Mouse (Mus musculus): Measurements from ENCODE around the gene Chrm5. TPM values are rescaled to one million over a fixed set of nuclear protein-coding genes. Genes with fewer than 3 reads are reported as not detected.
"Not testable (repeated sequence)": the region's sequence is repeated elsewhere in the genome, so short reads cannot be mapped to it uniquely, and the experiment has no call there.

The Chrm5 gene
- polyA plus RNA-seq, 1 experiment from 2014 or later = 0.08 TPM

DNA sequence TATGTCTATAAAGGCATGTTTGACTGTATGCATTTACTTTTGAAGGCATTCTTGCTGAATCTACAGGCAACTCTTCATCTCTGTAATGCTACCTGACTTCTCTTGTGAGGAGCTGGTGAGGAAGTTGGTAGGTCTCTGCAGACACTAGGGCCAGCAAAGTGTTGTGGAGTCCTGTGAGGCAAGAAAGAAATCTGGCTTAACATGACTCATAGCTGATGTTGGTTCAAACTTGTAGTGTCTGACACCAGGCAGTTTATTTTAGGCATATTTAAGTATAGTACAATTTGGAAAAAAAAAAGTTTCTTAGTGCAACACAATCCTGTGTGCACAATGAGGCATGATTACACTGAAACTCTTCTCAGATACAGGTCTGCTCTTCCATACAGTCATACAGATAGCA, 11.0 kb downstream of the Chrm5 start:
- H3K4me2 ChIP-seq (ENCODE audit: low read depth, low read length) = no peak overlapping the region
- no peaks in the 10 kb centered on the region for H3K9me3 ChIP-seq (replicated peaks; ENCODE audit: control insufficient read depth, low read length)
- ATAC-seq (ENCODE audit: insufficient read depth, low FRiP score) = no peak
- no peaks in the 10 kb centered on the region for H3K4me1 ChIP-seq (ENCODE audit: control insufficient read depth, insufficient read depth, low read length)
- no peak overlapping the region for H3K9ac ChIP-seq (ENCODE audit: low read length)
- no peak overlapping the region for H3K4me3 ChIP-seq (replicated peaks; ENCODE audit: low read length)
- peaks cover 17% of the 10 kb centered on the region for H3K36me3 ChIP-seq (ENCODE audit: control insufficient read depth, insufficient read depth, low read length)
- no peaks in the 10 kb centered on the region for H3K27me3 ChIP-seq (ENCODE audit: control insufficient read depth, insufficient read depth, low read length)
- no peak overlapping the region for H3K27ac ChIP-seq (ENCODE audit: low read length)

DNA sequence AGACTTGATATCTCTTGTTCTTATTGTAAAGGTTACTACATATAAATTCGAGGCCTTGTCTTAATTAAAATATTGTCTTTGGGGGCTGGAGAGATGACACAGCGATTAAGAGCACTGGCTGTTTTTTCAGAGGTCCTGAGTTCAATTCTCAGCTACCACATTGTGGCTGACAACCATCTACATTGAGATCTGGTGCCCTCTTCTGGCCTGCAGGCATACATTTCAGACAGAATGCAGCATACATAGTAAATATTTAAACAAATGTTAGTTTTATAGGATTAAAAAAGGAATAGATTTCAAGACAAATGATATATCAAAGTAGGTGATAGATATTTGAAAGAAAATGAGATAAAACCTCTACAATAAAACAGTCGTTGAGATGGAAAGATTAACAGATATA, 20.0 kb downstream of the Chrm5 start:
- peaks cover 2% of the 10 kb centered on the region; the same call in 1 of the 2 replicates for H3K4me1 ChIP-seq (ENCODE audit: control insufficient read depth, insufficient read depth, low read length)
- H3K4me2 ChIP-seq (ENCODE audit: low read depth, low read length) = no peak overlapping the region
- no peaks in the 10 kb centered on the region for H3K27me3 ChIP-seq (ENCODE audit: control insufficient read depth, insufficient read depth, low read length)
- H3K27ac ChIP-seq (ENCODE audit: low read length) = no peak overlapping the region
- no peak overlapping the region for H3K9ac ChIP-seq (ENCODE audit: low read length)
- no peak overlapping the region for H3K4me3 ChIP-seq (replicated peaks; ENCODE audit: low read length)
- no peak for ATAC-seq (ENCODE audit: insufficient read depth, low FRiP score)
- no peaks in the 10 kb centered on the region for H3K9me3 ChIP-seq (replicated peaks; ENCODE audit: control insufficient read depth, low read length)
- WGBS = 91% methylated on average over 3 of the region's 3 CpGs
- 0 out of 2 replicates have a peak, but pooled peaks cover 8% of the 10 kb centered on the region for H3K36me3 ChIP-seq (ENCODE audit: control insufficient read depth, insufficient read depth, low read length)

DNA sequence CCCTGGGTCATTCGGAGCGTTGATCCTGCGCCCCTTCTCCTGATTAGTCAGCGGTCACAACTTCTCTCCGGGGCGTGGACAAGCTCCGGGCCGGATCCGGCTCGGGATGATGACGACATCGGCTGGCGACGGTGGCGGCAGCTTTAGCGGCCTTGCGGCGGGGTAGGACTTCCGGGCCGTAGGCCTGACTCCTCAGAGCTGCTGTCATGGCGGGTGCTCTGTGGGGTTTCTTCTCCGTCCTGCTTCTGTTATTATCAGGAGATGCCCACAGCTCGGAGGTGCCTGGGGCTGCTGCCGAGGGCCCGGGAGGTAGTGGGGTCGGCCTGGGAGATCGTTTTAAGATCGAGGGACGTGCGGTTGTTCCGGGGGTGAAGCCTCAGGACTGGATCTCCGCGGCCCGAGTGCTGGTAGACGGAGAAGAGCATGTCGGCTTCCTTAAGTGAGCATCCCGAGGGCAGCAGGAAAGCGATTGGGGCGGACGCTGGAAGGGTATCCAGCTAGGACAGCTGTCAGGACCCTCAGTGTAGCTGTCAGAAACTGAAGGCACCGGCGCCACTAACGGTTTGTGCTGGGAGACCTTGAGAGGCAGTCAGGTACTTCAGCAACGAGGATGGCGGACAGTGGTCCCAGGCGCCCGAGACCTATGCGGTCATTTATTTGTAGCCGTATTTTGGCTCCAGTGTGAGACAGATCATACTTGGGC, 25.6 kb downstream of the Chrm5 start, which contains the start of gene Emc7:
TSS of gene Emc7 (plus strand) at position 136 of the 703 bp plus-strand sequence.
- Histone ChIP-seq H3K4me1 (ENCODE audit: control insufficient read depth, insufficient read depth, low read length) (peaks cover 2% of the 10 kb centered on the region; the same call in 1 of the 2 replicates), H3K9me3 (replicated peaks; ENCODE audit: control insufficient read depth, low read length) (no peaks in the 10 kb centered on the region), H3K4me2 (ENCODE audit: low read depth, low read length) (peak within 1 kb of the TSS; percentile 96), H3K9ac (ENCODE audit: low read length) (peak within 1 kb of the TSS; percentile 84), H3K27me3 (ENCODE audit: control insufficient read depth, insufficient read depth, low read length) (no peaks in the 10 kb centered on the region), H3K36me3 (ENCODE audit: control insufficient read depth, insufficient read depth, low read length) (no peaks in the 10 kb centered on the region), H3K4me3 (replicated peaks; ENCODE audit: low read length) (peak within 1 kb of the TSS; percentile 95), H3K27ac (ENCODE audit: low read length) (peak within 1 kb of the TSS; percentile 69; the same call in 1 of the 2 replicates)
- WGBS = under 1% methylated on average over 49 of the region's 49 CpGs
- ATAC-seq (ENCODE audit: insufficient read depth, low FRiP score) = peak; percentile 97

DNA sequence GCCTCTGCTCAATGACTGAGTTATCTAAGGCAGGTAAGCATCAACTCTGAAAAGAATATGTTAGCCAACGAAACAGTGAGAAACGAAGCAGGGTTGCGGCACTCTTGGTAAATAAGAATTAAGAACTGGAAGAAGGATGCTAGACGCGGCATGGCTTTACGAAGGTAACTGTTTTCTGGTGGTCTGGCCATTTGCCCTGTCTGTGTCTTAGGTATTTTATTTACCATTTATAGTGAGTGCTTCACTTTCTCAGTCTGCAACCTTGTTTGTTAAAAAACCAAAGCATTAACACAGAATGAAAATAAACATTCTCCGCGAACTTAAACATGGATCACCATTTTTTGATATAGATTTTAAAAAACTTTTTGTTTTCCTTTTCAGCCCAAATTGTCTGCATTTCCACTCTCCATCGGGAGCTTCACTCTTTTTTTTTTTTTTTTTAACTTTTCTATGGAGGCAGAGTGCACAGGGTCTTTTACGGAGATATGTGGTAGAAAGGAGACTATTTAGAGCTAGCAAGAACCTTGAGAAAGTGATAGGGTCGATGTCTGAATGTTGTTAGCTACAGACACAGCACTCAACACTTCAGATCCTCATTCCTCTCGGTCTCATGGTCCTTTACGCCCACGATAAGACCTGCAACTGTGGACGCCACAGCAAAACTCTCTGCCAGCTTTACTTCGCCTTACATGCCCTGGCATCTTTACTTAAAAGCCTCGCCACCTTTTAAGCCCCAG, 26.3 kb downstream of the Chrm5 start:
- Histone ChIP-seq H3K9me3 (replicated peaks; ENCODE audit: control insufficient read depth, low read length) (no peaks in the 10 kb centered on the region), H3K36me3 (ENCODE audit: control insufficient read depth, insufficient read depth, low read length) (no peaks in the 10 kb centered on the region), H3K27ac (ENCODE audit: low read length) (peak overlapping the region; percentile 53; the same call in 1 of the 2 replicates), H3K4me2 (ENCODE audit: low read depth, low read length) (peak overlapping the region; percentile 76), H3K9ac (ENCODE audit: low read length) (peak overlapping the region; percentile 84), H3K27me3 (ENCODE audit: control insufficient read depth, insufficient read depth, low read length) (no peaks in the 10 kb centered on the region), H3K4me3 (replicated peaks; ENCODE audit: low read length) (peak overlapping the region; percentile 95), H3K4me1 (ENCODE audit: control insufficient read depth, insufficient read depth, low read length) (peaks cover 2% of the 10 kb centered on the region; the same call in 1 of the 2 replicates)
- 25% methylated on average over 17 of the region's 17 CpGs for whole genome bisulfite sequencing
- peak; percentile 73; the same call in 1 of the 2 replicates for ATAC-seq (ENCODE audit: insufficient read depth, low FRiP score)

DNA sequence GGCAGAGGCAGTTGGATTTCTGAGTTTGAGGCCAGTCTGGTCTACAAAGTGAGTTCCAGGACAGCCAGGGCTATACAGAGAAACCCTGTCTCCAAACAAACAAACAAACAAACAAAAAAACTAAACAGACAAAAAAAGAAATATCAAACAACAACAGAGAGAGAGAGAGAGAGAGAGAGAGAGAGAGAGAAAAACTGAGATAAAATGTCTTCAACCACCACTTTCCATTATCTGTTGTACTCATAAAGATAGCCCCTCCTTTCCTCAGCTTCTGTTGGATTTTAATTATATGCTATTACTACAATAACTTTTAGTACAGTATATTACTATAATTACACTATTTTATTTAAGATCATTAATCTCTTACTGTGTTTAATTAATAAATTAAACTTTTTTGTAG, 28.1 kb downstream of the Chrm5 start:
- not testable (repeated sequence) for H3K27ac ChIP-seq (ENCODE audit: low read length); H3K9me3 ChIP-seq (replicated peaks; ENCODE audit: control insufficient read depth, low read length); H3K27me3 ChIP-seq (ENCODE audit: control insufficient read depth, insufficient read depth, low read length); H3K9ac ChIP-seq (ENCODE audit: low read length); H3K4me1 ChIP-seq (ENCODE audit: control insufficient read depth, insufficient read depth, low read length); H3K4me3 ChIP-seq (replicated peaks; ENCODE audit: low read length); H3K4me2 ChIP-seq (ENCODE audit: low read depth, low read length); ATAC-seq (ENCODE audit: insufficient read depth, low FRiP score); H3K36me3 ChIP-seq (ENCODE audit: control insufficient read depth, insufficient read depth, low read length)

DNA sequence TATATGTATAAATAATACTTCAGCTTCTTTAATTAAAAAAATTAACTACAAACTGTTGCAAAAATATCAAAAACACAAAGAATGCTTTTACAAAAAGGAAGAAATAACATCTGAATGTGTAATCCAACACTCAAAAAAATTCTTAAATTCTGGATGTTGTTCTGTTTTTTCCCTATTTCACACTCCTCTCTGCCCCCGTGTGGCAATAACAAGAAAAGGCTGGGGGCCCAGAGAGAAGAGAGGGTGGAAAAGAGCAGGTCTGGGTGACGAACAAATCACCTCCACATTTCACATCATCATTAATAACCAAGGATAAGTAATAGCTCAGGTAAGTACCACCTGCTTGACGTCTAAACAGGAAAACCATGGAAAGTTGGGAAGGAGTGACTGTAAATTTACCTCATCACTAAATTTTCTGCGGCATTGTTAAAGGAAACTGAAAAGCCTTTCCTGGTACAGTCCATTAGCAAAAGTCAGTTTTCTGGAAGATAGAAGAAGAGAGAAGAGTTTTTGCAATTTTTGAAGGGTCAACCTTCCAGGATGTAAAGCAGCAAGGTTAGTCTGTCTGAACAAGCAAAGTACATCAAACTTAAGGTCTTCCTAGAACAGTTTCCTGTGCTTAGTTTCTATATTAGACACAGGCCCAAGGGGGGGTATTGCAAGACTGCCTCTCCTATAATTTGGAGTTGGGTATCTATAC, 30.8 kb downstream of the Chrm5 start:
- ATAC-seq (ENCODE audit: insufficient read depth, low FRiP score) = no peak
- Histone ChIP-seq H3K9me3 (replicated peaks; ENCODE audit: control insufficient read depth, low read length) (no peaks in the 10 kb centered on the region), H3K27me3 (ENCODE audit: control insufficient read depth, insufficient read depth, low read length) (no peaks in the 10 kb centered on the region)

DNA sequence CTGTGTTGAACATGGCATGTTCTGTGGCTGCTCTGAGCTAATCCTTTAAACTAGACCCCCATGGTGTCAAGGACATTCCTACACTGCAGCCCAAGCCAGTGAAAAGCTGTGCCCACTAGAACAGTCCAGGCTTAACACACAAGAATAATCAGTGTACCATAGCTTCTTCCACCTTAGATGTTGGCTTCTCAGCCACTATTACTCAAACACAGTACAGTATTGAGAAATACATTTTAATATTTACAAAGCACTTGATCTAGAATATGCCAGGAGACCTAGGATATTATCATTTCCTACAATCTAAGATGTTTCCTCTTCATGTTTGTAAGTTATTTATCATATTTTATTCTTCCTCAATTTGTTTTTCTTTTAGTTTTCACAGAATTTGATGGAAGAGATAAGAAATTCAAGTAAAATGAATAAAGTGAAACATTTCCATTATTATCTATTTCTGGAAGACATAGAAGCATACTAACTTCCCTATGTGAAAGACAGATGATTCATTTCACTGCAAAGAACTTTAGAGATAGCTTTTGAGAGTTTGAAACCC, 32.0 kb downstream of the Chrm5 start:
- no peak overlapping the region for H3K4me3 ChIP-seq (replicated peaks; ENCODE audit: low read length)
- H3K36me3 ChIP-seq (ENCODE audit: control insufficient read depth, insufficient read depth, low read length) = no peaks in the 10 kb centered on the region
- H3K9me3 ChIP-seq (replicated peaks; ENCODE audit: control insufficient read depth, low read length) = no peaks in the 10 kb centered on the region
- H3K27me3 ChIP-seq (ENCODE audit: control insufficient read depth, insufficient read depth, low read length) = no peaks in the 10 kb centered on the region
- no peak overlapping the region for H3K27ac ChIP-seq (ENCODE audit: low read length)
- no peak overlapping the region for H3K4me2 ChIP-seq (ENCODE audit: low read depth, low read length)
- no peaks in the 10 kb centered on the region for H3K4me1 ChIP-seq (ENCODE audit: control insufficient read depth, insufficient read depth, low read length)
- no peak for ATAC-seq (ENCODE audit: insufficient read depth, low FRiP score)
- no peak overlapping the region for H3K9ac ChIP-seq (ENCODE audit: low read length)

More for the DNA sequence above, 30.8 kb downstream of the Chrm5 start:
- H3K36me3 ChIP-seq (ENCODE audit: control insufficient read depth, insufficient read depth, low read length) = no peaks in the 10 kb centered on the region
- no peak overlapping the region for H3K4me3 ChIP-seq (replicated peaks; ENCODE audit: low read length)
- 33% methylated on average over 4 of the region's 4 CpGs for WGBS
- H3K4me1 ChIP-seq (ENCODE audit: control insufficient read depth, insufficient read depth, low read length) = no peaks in the 10 kb centered on the region
- no peak overlapping the region for H3K27ac ChIP-seq (ENCODE audit: low read length)
- H3K4me2 ChIP-seq (ENCODE audit: low read depth, low read length) = no peak overlapping the region
- no peak overlapping the region for H3K9ac ChIP-seq (ENCODE audit: low read length)

DNA sequence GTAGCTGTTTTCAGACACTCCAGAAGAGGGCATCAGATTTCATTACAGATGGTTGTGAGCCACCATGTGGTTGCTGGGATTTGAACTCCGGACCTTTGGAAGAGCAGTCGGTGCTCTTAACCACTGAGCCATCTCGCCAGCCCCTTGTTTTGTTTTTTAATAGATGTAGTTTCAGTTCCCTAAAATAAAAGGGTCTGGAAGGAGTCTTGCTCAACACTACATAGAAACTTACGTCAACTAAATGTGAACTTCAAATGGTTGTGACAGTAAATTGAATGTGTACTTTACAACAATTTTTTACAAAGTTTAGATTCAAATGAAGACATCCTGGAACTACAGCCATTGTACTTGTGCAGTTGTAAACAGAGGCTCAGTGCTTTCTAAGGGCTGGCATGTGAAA, 32.5 kb downstream of the Chrm5 start:
- 71% methylated on average over 4 of the region's 4 CpGs for WGBS
- not testable (repeated sequence) for H3K36me3 ChIP-seq (ENCODE audit: control insufficient read depth, insufficient read depth, low read length); H3K27ac ChIP-seq (ENCODE audit: low read length); H3K9ac ChIP-seq (ENCODE audit: low read length); H3K4me2 ChIP-seq (ENCODE audit: low read depth, low read length); H3K9me3 ChIP-seq (replicated peaks; ENCODE audit: control insufficient read depth, low read length); H3K27me3 ChIP-seq (ENCODE audit: control insufficient read depth, insufficient read depth, low read length); H3K4me1 ChIP-seq (ENCODE audit: control insufficient read depth, insufficient read depth, low read length); H3K4me3 ChIP-seq (replicated peaks; ENCODE audit: low read length); ATAC-seq (ENCODE audit: insufficient read depth, low FRiP score)

DNA sequence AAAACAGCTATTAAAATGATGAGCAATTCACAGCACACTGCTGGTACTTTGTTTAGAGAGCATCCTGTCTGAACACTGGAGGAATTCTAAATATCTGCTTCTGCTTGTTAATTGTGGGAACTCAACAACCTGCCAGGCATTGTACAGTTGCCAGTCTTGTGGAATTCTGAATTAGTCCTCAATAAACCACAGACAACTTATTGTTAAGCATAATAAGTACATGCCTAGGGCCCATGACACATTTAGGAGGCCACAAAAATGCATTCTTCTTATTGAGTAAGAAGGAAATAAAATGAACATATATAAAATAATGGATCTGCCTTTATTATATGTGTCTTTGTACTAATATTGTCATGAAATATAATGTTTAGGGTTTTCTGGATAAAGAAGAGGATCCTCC, 35.1 kb downstream of the Chrm5 start:
- no peaks in the 10 kb centered on the region for H3K36me3 ChIP-seq (ENCODE audit: control insufficient read depth, insufficient read depth, low read length)
- no peaks in the 10 kb centered on the region for H3K27me3 ChIP-seq (ENCODE audit: control insufficient read depth, insufficient read depth, low read length)
- no peak overlapping the region for H3K27ac ChIP-seq (ENCODE audit: low read length)
- no peak overlapping the region for H3K9ac ChIP-seq (ENCODE audit: low read length)
- no peak overlapping the region for H3K4me3 ChIP-seq (replicated peaks; ENCODE audit: low read length)
- no peak overlapping the region for H3K4me2 ChIP-seq (ENCODE audit: low read depth, low read length)
- ATAC-seq (ENCODE audit: insufficient read depth, low FRiP score) = no peak
- no peaks in the 10 kb centered on the region for H3K4me1 ChIP-seq (ENCODE audit: control insufficient read depth, insufficient read depth, low read length)
- no peaks in the 10 kb centered on the region for H3K9me3 ChIP-seq (replicated peaks; ENCODE audit: control insufficient read depth, low read length)
